Mouse (Mus musculus): ENCODE measurements at regions not wholly inside any gene's neighbourhood (a gene's known extent, or its start where the extent isn't known, plus 50 kb on each side); places are given as distances from the start of the nearest gene placed in this dataset.

DNA sequence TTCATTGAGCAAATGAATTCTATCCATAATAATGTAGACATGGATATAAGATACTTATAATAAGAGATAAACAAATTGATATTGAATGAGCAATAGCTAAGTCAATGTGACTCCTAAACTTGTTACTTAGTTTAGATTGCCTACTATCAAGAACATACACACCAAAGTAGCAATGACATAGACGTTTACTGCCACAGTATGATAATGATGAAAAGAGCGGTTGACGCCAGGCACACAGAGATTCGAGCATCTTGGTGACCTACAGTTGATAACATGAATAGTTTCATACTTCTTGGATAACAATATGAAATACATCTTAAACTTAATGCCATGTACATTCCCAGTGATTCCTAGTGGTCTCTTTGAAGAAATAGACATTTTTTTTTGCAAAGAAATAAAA is 55.9 kb upstream of the Tbc1d2b start:
- no peak for DNase-seq (ENCODE audit: inconsistent ontology term)
